Mouse (Mus musculus) bone marrow, adult 2 months (tissue): Measurements from ENCODE around the gene Plcb4. TPM values are rescaled to one million over a fixed set of nuclear protein-coding genes. Genes with fewer than 3 reads are reported as not detected.

ENCODE experiments used
- H3K27ac ChIP-seq: fragments of 200-500 bp; 2 replicates; pipeline ENCODE4 v1.5.1; 2012; ENCODE audit warnings: low read depth, mild to moderate bottlenecking, control low read depth, inconsistent platforms, low read length; ENCODE audit not compliant: control insufficient read depth, poor library complexity, insufficient read depth
- H3K4me1 ChIP-seq: fragments of 200-500 bp; 2 replicates; pipeline ENCODE4 v1.6.1; 2011; ENCODE audit warnings: low read length; ENCODE audit not compliant: control insufficient read depth, insufficient read depth
- H3K4me3 ChIP-seq: fragments of 200-500 bp; replicated peaks from 2 replicates; pipeline ENCODE3; 2011; ENCODE audit warnings: mild to moderate bottlenecking, low read depth, low read length, control low read depth; ENCODE audit not compliant: control insufficient read depth
- CTCF ChIP-seq: fragments of 200-500 bp; IDR thresholded peaks from 2 replicates; pipeline ENCODE4 v1.5.1; 2011; ENCODE audit warnings: low read length, control low read depth; ENCODE audit not compliant: control insufficient read depth, insufficient read depth
- POLR2A ChIP-seq: fragments of 200-500 bp; IDR thresholded peaks from 2 replicates; pipeline ENCODE4 v1.6.1; 2011; ENCODE audit warnings: low read depth, mild to moderate bottlenecking, control low read depth, low read length, borderline replicate concordance; ENCODE audit not compliant: control insufficient read depth
- WGBS: fragments of 180-500 bp; shearing (Covaris S2); methylation state at CpG from one replicate; pipeline ENCODE4 v1.1.7; 2018; 5-methylcytosine and 5-hydroxymethylcytosine counted together
- polyA plus RNA-seq: library from polyadenylated mRNA; stranded (reverse); fragments of >200 nt; gene quantifications from 2 replicates; pipeline ENCODE4 v1.2.4, GENCODE M21; 2011; ENCODE audit warnings: low replicate concordance; ENCODE audit not compliant: missing spikeins, insufficient read depth, insufficient read length

Plcb4 gene
- polyA plus RNA-seq, 1 experiment = 12.1 TPM

DNA sequence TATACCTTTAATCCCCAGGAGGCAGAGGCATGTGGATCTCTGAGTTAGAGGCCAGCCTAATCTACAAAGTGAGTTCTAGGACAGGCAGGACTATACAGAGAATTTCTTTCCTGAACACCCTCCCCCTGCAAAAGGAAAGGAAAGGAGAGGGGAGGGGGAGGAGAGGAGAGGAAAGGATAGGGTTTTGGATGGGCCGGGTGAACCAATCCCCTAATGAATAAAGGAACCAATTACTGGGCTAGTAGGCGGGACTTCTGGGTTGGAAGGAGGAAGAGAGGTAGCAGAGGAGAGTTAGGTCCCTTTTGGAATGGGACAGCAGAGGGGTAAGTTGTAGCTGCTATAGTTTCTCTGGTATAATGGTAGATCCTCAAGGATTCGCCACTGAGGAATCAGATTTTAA lies 12.6 kb upstream of the Plcb4 start:
- H3K4me3 ChIP-seq = no peak overlapping the region
- H3K27ac ChIP-seq = no peak overlapping the region
- 80% methylated on average over 3 of the region's 3 CpGs for WGBS
- no peak for TF ChIP-seq CTCF
- no peak for TF ChIP-seq POLR2A
- no peaks in the 10 kb centered on the region for H3K4me1 ChIP-seq

DNA sequence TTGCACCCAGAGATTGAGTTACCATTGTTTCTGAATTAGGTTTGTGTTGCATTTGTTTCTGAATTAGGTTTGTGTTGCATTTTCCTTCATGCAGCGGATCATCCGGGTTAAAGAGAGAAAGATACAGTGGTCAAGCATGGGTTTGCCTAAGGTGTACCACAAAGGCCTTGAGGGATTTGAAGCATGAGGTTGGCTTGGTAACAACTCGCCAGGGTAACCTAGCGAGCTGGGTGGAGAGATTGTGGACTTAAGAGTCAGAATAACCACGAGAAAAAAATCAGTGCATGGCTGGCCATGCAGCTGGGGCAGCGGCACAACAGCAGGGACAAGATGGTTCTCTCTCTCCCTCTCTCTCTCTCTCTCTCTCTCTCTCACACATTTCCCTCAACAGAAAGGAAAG lies 12.2 kb upstream of the Plcb4 start:
- H3K27ac ChIP-seq = no peak overlapping the region
- H3K4me1 ChIP-seq = no peaks in the 10 kb centered on the region
- no peak for TF ChIP-seq POLR2A
- no peak for TF ChIP-seq CTCF
- H3K4me3 ChIP-seq = no peak overlapping the region
- WGBS = 81% methylated on average over 6 of the region's 6 CpGs

DNA sequence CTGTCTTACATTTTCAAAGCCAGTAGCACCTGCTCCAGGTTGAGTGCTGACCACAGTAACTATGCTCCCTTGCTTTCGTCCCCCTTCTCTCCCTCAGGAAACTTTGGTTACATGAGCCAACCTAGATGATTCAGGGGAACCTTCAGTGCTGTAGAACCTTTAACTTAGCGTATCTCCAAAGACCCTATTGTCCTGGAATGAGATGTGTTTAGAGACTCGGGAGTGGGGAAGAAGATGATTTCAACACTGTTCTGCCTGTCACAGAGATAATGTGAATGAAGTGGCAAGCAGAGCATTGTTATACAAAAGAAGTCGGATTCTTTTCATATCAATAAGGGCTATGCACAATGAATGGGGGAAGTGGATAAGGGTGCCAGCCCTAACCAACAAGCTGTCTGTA lies 10.8 kb upstream of the Plcb4 start:
- H3K27ac ChIP-seq = no peak overlapping the region
- no peaks in the 10 kb centered on the region for H3K4me1 ChIP-seq
- 65% methylated on average over 4 of the region's 4 CpGs for WGBS
- no peak overlapping the region for H3K4me3 ChIP-seq
- TF ChIP-seq POLR2A = no peak
- TF ChIP-seq CTCF = no peak

DNA sequence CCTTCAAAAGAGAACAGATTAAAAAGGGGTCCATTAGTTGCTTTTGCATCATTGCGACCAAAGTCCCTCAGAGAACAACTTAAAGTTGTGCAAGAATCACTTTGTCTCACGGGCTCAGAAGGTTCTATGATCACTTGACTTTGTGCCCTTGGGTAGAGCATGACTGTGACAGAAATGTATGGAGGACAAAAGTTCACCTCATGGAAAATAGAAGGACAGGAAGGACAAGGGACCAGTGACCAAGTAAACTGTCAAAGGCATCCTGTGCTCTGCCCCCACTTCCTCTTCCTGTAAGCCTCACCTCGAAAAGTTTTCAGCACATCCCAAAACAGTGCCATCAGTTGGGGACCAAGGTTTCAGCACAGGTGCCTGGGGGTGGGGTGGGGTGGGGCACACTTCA lies 7.9 kb upstream of the Plcb4 start:
- H3K4me1 ChIP-seq = no peaks in the 10 kb centered on the region; the same call in 1 of the 2 replicates
- TF ChIP-seq CTCF (no peak), POLR2A (no peak)
- WGBS = 40% methylated on average over 3 of the region's 3 CpGs
- no peak overlapping the region for H3K27ac ChIP-seq
- H3K4me3 ChIP-seq = no peak overlapping the region

DNA sequence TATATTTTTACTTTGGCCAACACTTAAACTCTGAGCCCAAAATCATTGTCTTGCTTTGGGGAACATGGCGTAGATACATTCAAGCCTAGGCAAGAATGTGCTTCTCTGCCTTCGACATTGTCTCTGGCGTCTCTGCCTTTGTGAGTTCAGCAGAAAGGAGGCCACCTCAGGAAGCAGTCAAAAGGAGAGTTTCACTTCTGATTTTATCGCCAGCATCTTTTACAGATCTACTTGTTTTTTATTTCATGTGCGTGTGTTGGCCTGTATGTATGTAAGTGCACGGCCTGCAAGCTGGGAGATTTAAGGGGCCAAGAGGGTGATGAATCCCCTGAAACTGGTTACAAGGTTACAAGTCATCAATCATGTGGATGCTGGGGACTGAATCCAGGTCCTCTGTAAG lies 6.8 kb upstream of the Plcb4 start:
- 75% methylated on average over 6 of the region's 6 CpGs for WGBS
- H3K27ac ChIP-seq = no peak overlapping the region

DNA sequence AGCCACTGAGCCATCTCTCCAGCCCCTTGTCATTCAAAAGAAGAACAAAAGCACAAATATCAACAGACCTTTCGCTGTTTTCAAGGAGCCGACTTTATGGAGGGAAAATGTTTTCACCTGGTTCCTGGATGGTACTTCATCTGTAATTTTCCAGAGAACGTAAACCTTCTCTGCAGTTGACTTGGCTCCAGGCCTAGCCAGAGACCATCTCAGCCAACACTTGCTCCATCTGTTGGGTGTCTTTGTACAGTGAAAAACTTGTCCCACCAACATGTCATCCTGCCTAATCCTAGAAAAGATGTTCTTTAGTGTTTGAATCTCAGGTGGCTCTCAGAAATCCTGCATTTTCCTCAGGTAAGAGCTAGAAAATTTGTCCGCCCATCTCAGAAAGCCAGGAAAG lies 6.4 kb upstream of the Plcb4 start:
- 88% methylated on average over 4 of the region's 4 CpGs for WGBS
- no peaks in the 10 kb centered on the region; the same call in 1 of the 2 replicates for H3K4me1 ChIP-seq
- TF ChIP-seq POLR2A = no peak
- TF ChIP-seq CTCF = no peak

More for the DNA sequence above, 6.8 kb upstream of the Plcb4 start:
- H3K4me3 ChIP-seq = no peak overlapping the region
- H3K4me1 ChIP-seq = no peaks in the 10 kb centered on the region; the same call in 1 of the 2 replicates
- TF ChIP-seq CTCF (no peak), POLR2A (no peak)

DNA sequence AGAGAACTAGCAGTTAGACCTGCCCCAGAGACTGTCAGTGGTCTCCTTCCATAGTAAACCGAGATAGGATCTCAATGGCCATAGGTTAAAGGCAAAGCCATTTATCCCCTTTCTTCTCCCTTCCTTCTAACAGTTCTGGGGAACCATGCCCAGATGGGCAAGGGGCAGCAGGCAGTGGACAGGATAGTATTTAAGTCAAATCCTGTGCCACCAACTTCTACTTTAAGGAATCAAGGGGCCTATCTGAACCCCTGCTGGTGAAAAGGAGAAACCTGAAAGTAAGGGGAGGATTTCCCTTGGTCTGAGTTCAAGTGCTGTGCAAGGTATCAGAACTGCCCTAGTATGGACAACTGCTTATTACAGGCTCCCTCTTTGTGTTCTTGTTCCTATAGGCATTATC lies 2.9 kb upstream of the Plcb4 start:
- Histone ChIP-seq H3K27ac (no peak overlapping the region), H3K4me3 (no peak overlapping the region), H3K4me1 (no peaks in the 10 kb centered on the region; the same call in 1 of the 2 replicates)
- TF ChIP-seq POLR2A (no peak), CTCF (no peak)
- WGBS = 79% methylated on average over 1 of the region's 1 CpGs

More for the DNA sequence above, 6.4 kb upstream of the Plcb4 start:
- H3K27ac ChIP-seq = no peak overlapping the region
- no peak overlapping the region for H3K4me3 ChIP-seq

DNA sequence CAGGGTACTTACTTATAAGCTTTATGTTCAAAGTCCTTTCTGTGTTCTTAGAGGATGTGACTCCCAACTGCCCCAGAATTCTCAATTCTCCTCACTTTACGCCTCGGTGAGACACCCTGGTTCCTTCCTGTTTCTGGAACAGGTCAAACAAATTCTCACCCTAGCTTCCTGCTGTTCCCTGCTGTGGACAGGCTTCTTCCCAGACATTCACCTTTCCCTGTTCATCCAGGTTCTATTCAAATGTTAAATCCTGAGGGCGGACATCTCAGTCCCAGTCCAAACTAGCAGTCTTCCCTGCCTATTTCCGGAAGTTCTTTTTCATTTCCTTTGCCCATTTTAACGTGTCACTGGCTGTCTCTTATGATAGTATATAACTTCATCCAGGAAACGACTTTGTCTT lies 2.2 kb upstream of the Plcb4 start:
- Histone ChIP-seq H3K27ac (no peak overlapping the region), H3K4me1 (no peaks in the 10 kb centered on the region; the same call in 1 of the 2 replicates), H3K4me3 (no peak overlapping the region)
- TF ChIP-seq CTCF (no peak), POLR2A (no peak)
- 57% methylated on average over 6 of the region's 6 CpGs for WGBS

DNA sequence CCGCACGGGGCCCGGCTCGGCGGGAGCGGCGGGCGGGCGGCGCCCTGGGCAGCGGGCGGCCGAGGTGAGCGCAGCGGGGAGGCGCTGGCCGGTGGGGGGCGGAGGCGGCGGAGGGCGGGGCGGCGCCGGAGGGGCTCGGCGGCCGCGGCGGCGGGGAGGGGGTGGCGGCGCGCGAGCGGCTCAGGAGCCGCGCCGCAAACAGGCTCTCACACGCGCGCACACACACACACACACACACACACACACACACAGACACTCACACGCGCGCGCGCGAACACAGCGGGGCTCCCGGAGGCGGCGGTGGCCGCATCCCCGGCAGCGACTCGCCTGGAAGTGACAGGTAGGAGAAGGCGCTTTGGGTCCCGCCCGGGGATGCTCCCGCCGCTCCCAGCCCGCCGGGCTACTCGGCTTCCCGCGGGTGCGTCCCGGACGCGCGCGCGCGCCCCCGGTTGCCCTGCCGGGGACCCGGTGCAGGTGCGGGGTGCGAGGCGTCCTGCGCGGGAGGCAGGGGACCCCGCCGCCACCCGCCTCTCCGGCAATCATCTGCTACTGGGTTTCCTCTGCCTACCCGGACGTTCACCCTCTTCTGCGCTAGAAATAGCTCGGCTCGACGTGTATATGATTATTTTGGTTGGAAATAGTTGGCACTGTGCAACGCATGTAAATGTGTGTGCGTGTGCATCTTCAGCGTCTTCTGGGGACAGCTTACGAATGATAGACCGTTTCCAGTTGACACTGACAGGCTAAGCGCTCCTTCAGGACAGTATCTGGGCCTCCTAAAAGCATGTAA lies 775 bp downstream of the Plcb4 start:
- TF ChIP-seq CTCF (no peak), POLR2A (no peak)
- H3K27ac ChIP-seq = no peak overlapping the region; the same call in 1 of the 2 replicates
- 9% methylated on average over 97 of the region's 97 CpGs for WGBS

More for the DNA sequence above, 775 bp downstream of the Plcb4 start:
- Histone ChIP-seq H3K4me3 (peak overlapping the region; percentile 69), H3K4me1 (no peaks in the 10 kb centered on the region; the same call in 1 of the 2 replicates)
